Mouse (Mus musculus) cerebellum, adult 2 months (tissue): ENCODE measurements around the gene Per1. TPM values are rescaled to one million over a fixed set of nuclear protein-coding genes. Genes with fewer than 3 reads are reported as not detected.
A peak's percentile ranks its signal among the peaks of the same experiment; 100 is the strongest.

ENCODE experiments used
- DNase-seq, 2 experiments: peaks; one replicate each; pipeline ENCODE4 v3.0.0; 2021
- H3K27ac ChIP-seq: fragments of 200-500 bp; 2 replicates; pipeline ENCODE4 v1.5.1; 2012; ENCODE audit warnings: low read length, control low read depth, inconsistent platforms; ENCODE audit not compliant: insufficient read depth
- H3K27me3 ChIP-seq: fragments of 200-500 bp; 2 replicates; pipeline ENCODE4 v1.6.1; 2012; ENCODE audit warnings: inconsistent platforms, mild to moderate bottlenecking, low read length, moderate library complexity; ENCODE audit not compliant: control insufficient read depth, insufficient read depth
- H3K4me1 ChIP-seq: fragments of 200-500 bp; 2 replicates; pipeline ENCODE4 v1.6.1; 2011; ENCODE audit warnings: low read length; ENCODE audit not compliant: control insufficient read depth, insufficient read depth
- H3K4me3 ChIP-seq: fragments of 200-500 bp; replicated peaks from 2 replicates; pipeline ENCODE3; 2011; ENCODE audit warnings: mild to moderate bottlenecking, low read depth, low read length, control low read depth; ENCODE audit not compliant: insufficient read depth
- CTCF ChIP-seq: fragments of 200-500 bp; IDR thresholded peaks from 2 replicates; pipeline ENCODE4 v1.5.1; 2011; ENCODE audit warnings: low read depth, mild to moderate bottlenecking, control low read depth, low read length, moderate library complexity, borderline replicate concordance; ENCODE audit not compliant: insufficient read depth
- POLR2A ChIP-seq: fragments of 200-500 bp; IDR thresholded peaks from 2 replicates; pipeline ENCODE4 v1.6.1; 2011; ENCODE audit warnings: low read length, control low read depth, borderline replicate concordance; ENCODE audit not compliant: insufficient read depth
- WGBS: fragments of 180-500 bp; shearing (Covaris S2); methylation state at CpG from one replicate; pipeline ENCODE4 v1.1.7; 2018; 5-methylcytosine and 5-hydroxymethylcytosine counted together
- polyA plus RNA-seq: library from polyadenylated mRNA; depleted of rRNA; stranded (reverse); fragments of >200 nt; gene quantifications from 2 replicates; pipeline ENCODE4 v1.2.3, GENCODE M21; 2012

The Per1 gene
- polyA plus RNA-seq, 1 experiment, result 34.4 TPM

GRCm38 (mm10) chr11:69100639-69101360 lies 5.8 kb downstream of the Per1 start:
- TF ChIP-seq CTCF (no peak), POLR2A (no peak)
- DNase-seq, result peak; percentile 46 to 54
- H3K27me3 ChIP-seq, result no peaks in the 10 kb centered on the region
- peaks cover 51% of the 10 kb centered on the region for H3K4me1 ChIP-seq
- WGBS, result 65% methylated on average over 20 of the region's 20 CpGs
- H3K4me3 ChIP-seq, result peak overlapping the region; percentile 90
- peak overlapping the region; percentile 96 for H3K27ac ChIP-seq

DNA sequence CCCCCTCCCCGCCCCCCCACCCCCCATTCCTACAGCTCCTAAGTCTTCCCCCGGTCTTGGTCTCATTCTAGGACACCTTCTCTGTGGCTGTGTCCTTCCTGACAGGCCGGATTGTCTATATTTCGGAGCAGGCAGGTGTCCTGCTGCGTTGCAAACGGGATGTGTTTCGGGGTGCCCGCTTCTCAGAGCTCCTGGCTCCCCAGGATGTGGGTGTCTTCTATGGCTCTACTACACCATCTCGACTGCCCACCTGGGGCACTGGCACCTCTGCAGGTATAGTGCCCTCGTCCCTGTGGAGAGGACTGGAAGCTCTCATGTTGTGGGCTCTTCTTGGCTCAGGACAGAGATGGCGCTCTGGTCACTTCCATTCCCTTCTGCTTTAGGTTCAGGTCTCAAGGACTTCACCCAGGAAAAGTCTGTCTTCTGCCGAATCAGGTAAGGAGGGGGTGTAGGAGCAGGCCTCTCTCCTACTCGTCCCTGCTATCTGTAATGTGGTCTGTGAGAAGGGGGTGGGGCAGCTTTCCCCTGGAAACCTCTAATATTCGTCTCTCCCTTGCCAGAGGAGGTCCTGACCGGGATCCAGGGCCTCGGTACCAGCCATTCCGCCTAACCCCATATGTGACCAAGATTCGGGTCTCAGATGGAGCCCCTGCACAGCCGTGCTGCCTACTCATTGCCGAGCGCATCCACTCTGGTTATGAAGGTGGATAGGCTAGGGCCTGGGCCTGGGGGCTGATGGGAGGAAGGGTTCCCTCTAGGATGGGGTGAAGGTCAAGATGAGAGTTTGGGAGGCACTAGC lies 6.8 kb downstream of the Per1 start:
- TF ChIP-seq POLR2A (no peak), CTCF (no peak)
- no peaks in the 10 kb centered on the region for H3K27me3 ChIP-seq
- 80% methylated on average over 21 of the region's 21 CpGs for WGBS
- no peak overlapping the region for H3K4me3 ChIP-seq
- H3K4me1 ChIP-seq, result peaks cover 52% of the 10 kb centered on the region
- peak in 1 of 2 experiments; percentile 33 for DNase-seq
- peak overlapping the region; percentile 6; the same call in 1 of the 2 replicates for H3K27ac ChIP-seq

- WGBS, result 36% methylated on average over 7 of the region's 7 CpGs
- peak overlapping the region; percentile 32 for H3K4me3 ChIP-seq
- H3K27me3 ChIP-seq, result no peaks in the 10 kb centered on the region
- peaks cover 52% of the 10 kb centered on the region for H3K4me1 ChIP-seq
- peak overlapping the region; percentile 6; the same call in 1 of the 2 replicates for H3K27ac ChIP-seq
- TF ChIP-seq CTCF (no peak), POLR2A (peak; percentile 22; the same call in 1 of the 2 replicates)
- peak; percentile 71 to 86 for DNase-seq
Measured at GRCm38 (mm10) chr11:69102403-69102725, 7.3 kb downstream of the Per1 start.

DNA sequence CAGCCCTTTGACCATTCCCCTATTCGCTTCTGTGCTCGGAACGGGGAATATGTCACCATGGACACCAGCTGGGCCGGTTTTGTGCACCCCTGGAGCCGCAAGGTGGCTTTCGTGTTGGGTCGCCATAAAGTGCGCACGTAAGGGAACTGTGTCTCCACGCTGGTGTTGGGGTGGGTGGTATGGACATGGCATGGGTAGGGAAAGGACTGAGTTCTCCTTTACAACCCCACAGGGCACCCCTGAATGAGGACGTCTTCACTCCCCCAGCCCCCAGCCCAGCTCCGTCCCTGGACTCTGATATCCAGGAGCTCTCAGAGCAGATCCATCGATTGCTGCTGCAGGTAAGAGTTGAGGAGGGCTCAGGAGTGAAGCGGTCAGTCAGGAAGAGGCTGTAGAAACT lies 8.1 kb downstream of the Per1 start:
- H3K27me3 ChIP-seq, result no peaks in the 10 kb centered on the region
- 95% methylated on average over 14 of the region's 14 CpGs for WGBS
- H3K4me3 ChIP-seq, result no peak overlapping the region
- DNase-seq, result peak; percentile 28 to 31
- TF ChIP-seq CTCF, result no peak
- peaks cover 44% of the 10 kb centered on the region for H3K4me1 ChIP-seq
- H3K27ac ChIP-seq, result no peak overlapping the region

DNA sequence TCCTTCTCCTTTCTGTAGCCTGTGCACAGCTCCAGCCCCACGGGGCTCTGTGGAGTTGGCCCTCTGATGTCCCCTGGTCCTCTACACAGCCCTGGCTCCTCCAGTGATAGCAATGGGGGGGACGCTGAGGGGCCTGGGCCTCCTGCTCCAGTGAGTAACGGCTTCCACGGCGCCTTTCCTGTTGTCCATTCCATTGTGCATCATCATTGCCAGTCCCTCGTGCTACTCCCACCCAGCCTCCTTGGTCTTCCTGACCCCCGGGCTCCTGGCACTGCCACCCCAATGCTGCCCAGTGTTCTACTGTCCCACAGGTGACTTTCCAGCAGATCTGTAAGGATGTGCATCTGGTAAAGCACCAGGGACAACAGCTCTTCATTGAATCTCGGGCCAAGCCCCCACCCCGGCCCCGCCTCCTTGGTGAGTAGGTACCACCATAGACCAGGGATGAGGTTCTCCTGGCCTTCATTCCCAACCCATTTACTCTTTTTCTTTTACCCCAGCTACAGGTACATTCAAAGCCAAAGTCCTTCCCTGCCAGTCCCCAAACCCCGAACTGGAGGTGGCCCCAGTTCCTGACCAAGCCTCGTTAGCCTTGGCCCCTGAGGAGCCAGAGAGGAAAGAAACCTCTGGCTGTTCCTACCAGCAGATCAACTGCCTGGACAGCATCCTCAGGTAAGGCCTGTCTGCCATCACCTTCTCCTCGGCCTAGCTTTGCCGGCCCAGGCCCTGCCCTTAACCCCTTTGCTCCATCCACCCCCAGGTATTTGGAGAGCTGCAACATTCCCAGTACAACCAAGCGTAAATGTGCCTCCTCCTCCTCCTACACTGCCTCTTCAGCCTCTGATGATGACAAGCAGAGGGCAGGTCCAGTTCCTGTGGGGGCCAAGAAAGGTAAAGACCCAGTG lies 8.8 kb downstream of the Per1 start:
- H3K4me1 ChIP-seq, result peaks cover 39% of the 10 kb centered on the region
- peak; percentile 22 to 27 for DNase-seq
- WGBS, result 89% methylated on average over 15 of the region's 15 CpGs
- H3K27me3 ChIP-seq, result no peaks in the 10 kb centered on the region
- no peak overlapping the region for H3K27ac ChIP-seq
- no peak overlapping the region for H3K4me3 ChIP-seq
- TF ChIP-seq POLR2A, result no peak
- TF ChIP-seq CTCF, result no peak

- Histone ChIP-seq H3K4me1 (peaks cover 39% of the 10 kb centered on the region), H3K27ac (no peak overlapping the region), H3K4me3 (no peak overlapping the region), H3K27me3 (no peaks in the 10 kb centered on the region)
- 89% methylated on average over 14 of the region's 14 CpGs for WGBS
- peak in 1 of 2 experiments; percentile 19 for DNase-seq
- TF ChIP-seq POLR2A (no peak), CTCF (no peak)
Measured at GRCm38 (mm10) chr11:69104487-69104886, 9.5 kb downstream of the Per1 start.

- DNase-seq, result no peak
- Histone ChIP-seq H3K27ac (no peak overlapping the region), H3K4me1 (peaks cover 39% of the 10 kb centered on the region), H3K4me3 (no peak overlapping the region), H3K27me3 (no peaks in the 10 kb centered on the region)
- no peak for TF ChIP-seq CTCF
- no peak for TF ChIP-seq POLR2A
- 88% methylated on average over 6 of the region's 6 CpGs for WGBS
Measured at GRCm38 (mm10) chr11:69105227-69105626, 10.2 kb downstream of the Per1 start.
